Mouse (Mus musculus): ENCODE data around the gene Lrrc10b.

DNA sequence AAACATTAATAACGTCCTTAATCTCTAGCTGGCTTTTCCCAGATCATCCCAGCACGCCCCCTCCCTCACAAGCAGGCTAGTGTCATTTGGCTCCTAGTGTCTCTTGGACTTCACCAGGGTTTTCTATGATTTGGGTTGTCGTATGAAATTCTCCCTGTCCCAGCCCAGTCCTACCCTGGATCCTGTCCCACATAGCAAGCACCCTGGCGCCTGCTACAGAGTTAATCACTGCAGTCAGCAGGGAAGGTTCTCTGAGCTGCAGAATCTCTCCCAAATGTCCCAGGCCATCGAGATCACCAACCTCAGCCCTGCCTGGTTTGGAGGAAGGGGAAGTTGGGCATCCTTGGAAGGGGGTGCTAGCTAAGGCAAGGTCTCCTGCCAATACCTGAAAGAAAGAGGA, 41.8 kb downstream of the Lrrc10b start:
- TF ChIP-seq POU5F1 (IDR thresholded peaks at IDR 0.05; ENCODE audit: borderline replicate concordance, low read length), result no peak
- TF ChIP-seq CTCF (conservative IDR thresholded peaks at IDR 0.05; ENCODE audit: low read length), result no peak
